Mouse (Mus musculus) G1E (cell line): Measurements from ENCODE around the gene Xlr4b. TPM values are rescaled to one million over a fixed set of nuclear protein-coding genes. Genes with fewer than 3 reads are reported as not detected.
A peak's percentile ranks its signal among the peaks of the same experiment; 100 is the strongest.
"Not testable (repeated sequence)": the region's sequence is repeated elsewhere in the genome, so short reads cannot be mapped to it uniquely, and the experiment has no call there.

Source experiments
- ATAC-seq: 2 replicates; pipeline ENCODE4 v1.8.0; 2016; ENCODE audit warnings: mild to moderate bottlenecking; ENCODE audit not compliant: insufficient number of reproducible peaks, poor library complexity, low FRiP score, severe bottlenecking; ENCODE audit errors: extremely low read depth
- DNase-seq: peaks from one replicate; pipeline ENCODE4 v3.0.0; 2012; ENCODE audit warnings: low spot score
- H3K27me3 ChIP-seq: 2 replicates; pipeline ENCODE4 v1.6.1; 2012; ENCODE audit warnings: mild to moderate bottlenecking, low read length, inconsistent platforms; ENCODE audit not compliant: insufficient read depth
- H3K36me3 ChIP-seq: replicated peaks from 2 replicates; pipeline ENCODE3; 2012; ENCODE audit warnings: mild to moderate bottlenecking, inconsistent platforms
- H3K4me1 ChIP-seq: 2 replicates; pipeline ENCODE4 v1.6.1; 2012; ENCODE audit warnings: low read depth, low read length, inconsistent platforms, mixed read lengths; ENCODE audit not compliant: insufficient read depth
- H3K4me3 ChIP-seq: 2 replicates; pipeline ENCODE4 v1.5.1; 2012; ENCODE audit warnings: low read depth, mild to moderate bottlenecking, inconsistent platforms, low read length, moderate library complexity, mixed read lengths
- H3K9me3 ChIP-seq: replicated peaks from 2 replicates; pipeline ENCODE4 v1.6.1; 2012; ENCODE audit warnings: inconsistent platforms
- CTCF ChIP-seq: IDR thresholded peaks from 2 replicates; pipeline ENCODE4 v1.5.1; 2012; ENCODE audit warnings: low read depth, low read length, inconsistent platforms, mixed read lengths
- GATA1 ChIP-seq: IDR thresholded peaks from 2 replicates; pipeline ENCODE4 v1.6.1; 2012; ENCODE audit warnings: borderline replicate concordance, low read length, inconsistent platforms, mixed read lengths
- GATA2 ChIP-seq: IDR thresholded peaks from 2 replicates; pipeline ENCODE4 v1.6.1; 2012; ENCODE audit warnings: low read depth, low read length, inconsistent platforms, borderline replicate concordance
- POLR2AphosphoS5 ChIP-seq: IDR thresholded peaks from 2 replicates; pipeline ENCODE4 v1.6.1; 2012; ENCODE audit warnings: low read depth, low read length, inconsistent platforms; ENCODE audit not compliant: insufficient replicate concordance
- TAL1 ChIP-seq: conservative IDR thresholded peaks from 2 replicates; pipeline ENCODE4 v1.6.1; 2012; ENCODE audit warnings: low read depth, low read length, inconsistent platforms, mixed read lengths
- polyA plus RNA-seq: library from polyadenylated mRNA; stranded (reverse); fragments of >175 nt; gene quantifications from 2 replicates; pipeline ENCODE4 v1.2.3, GENCODE M21; 2012
- total RNA-seq, 2 experiments: library from RNA; stranded (forward) in 1 of 2; stranded (reverse) in 1 of 2; fragments of 200-1000 nt in 1 of 2; fragments of >200 nt in 1 of 2; fragmentation: Nextera tagmentation in 1 of 2; gene quantifications; 2 replicates each; pipeline ENCODE4 v1.2.3; 2014 to 2017

Gene Xlr4b
- total and polyA plus RNA-seq, 3 experiments: 0.11 TPM; not detected in 2

- Histone ChIP-seq H3K9me3 (no peaks in the 10 kb centered on the region), H3K36me3 (no peaks in the 10 kb centered on the region)
- TF ChIP-seq GATA2 (no peak), GATA1 (no peak), POLR2AphosphoS5 (no peak), TAL1 (no peak), CTCF (no peak)
Observed at GRCm38 (mm10) chrX:73229288-73229687, 15.2 kb downstream of the Xlr4b start.

GRCm38 (mm10) chrX:73242821-73243325 is 28.7 kb downstream of the Xlr4b start, which contains the start of gene Xlr4c:
Gene Xlr4c, minus strand, starts transcription at chrX:73243130.
- H3K4me1 ChIP-seq, DNase-seq, H3K27me3 ChIP-seq, H3K9me3 ChIP-seq, H3K4me3 ChIP-seq, H3K36me3 ChIP-seq, ATAC-seq: not testable (repeated sequence)

More at GRCm38 (mm10) chrX:73229288-73229687, 15.2 kb downstream of the Xlr4b start:
- no peaks in the 10 kb centered on the region for H3K27me3 ChIP-seq
- DNase-seq: no peak
- peak overlapping the region; percentile 82 for H3K4me3 ChIP-seq
- no peak for ATAC-seq
- peaks cover 4% of the 10 kb centered on the region; the same call in 1 of the 2 replicates for H3K4me1 ChIP-seq

- H3K4me3 ChIP-seq, H3K27me3 ChIP-seq, H3K4me1 ChIP-seq, ATAC-seq, H3K36me3 ChIP-seq, DNase-seq, H3K9me3 ChIP-seq: not testable (repeated sequence)
Observed at GRCm38 (mm10) chrX:73262428-73262827, 48.3 kb downstream of the Xlr4b start.

GRCm38 (mm10) chrX:73265270-73265669 is 51.1 kb downstream of the Xlr4b start, which contains the start of gene Xlr3c:
Gene Xlr3c, minus strand, starts transcription at chrX:73265390.
- not testable (repeated sequence) for H3K9me3 ChIP-seq, DNase-seq, H3K36me3 ChIP-seq, H3K27me3 ChIP-seq, H3K4me1 ChIP-seq, ATAC-seq, H3K4me3 ChIP-seq

Other genes starting within 250 kb of the Xlr4b start
Only the 20 nearest of the 21 such genes appear.
- gene Zfp185, start 227.0 kb upstream of the Xlr4b start, total RNA-seq (2014; fragmentation: Nextera tagmentation): not detected in 2 replicates
- gene Zfp185, start 227.0 kb upstream of the Xlr4b start, total RNA-seq (2017): 0.11 TPM in 1 of 2 replicates, not detected in the other
- not detected in 2 replicates for gene Zfp185, start 227.0 kb upstream of the Xlr4b start, polyA plus RNA-seq
- gene Pnma5, start 177.2 kb upstream of the Xlr4b start, total RNA-seq (2014; fragmentation: Nextera tagmentation): not detected in 2 replicates
- not detected in 2 replicates for gene Pnma5, start 177.2 kb upstream of the Xlr4b start, total RNA-seq (2017)
- gene Pnma5, start 177.2 kb upstream of the Xlr4b start, polyA plus RNA-seq: not detected in 2 replicates
- gene Pnma3, start 149.5 kb upstream of the Xlr4b start, total RNA-seq (2014; fragmentation: Nextera tagmentation): not detected in 2 replicates
- 0.05 TPM in 1 of 2 replicates, not detected in the other for gene Pnma3, start 149.5 kb upstream of the Xlr4b start, total RNA-seq (2017)
- gene Pnma3, start 149.5 kb upstream of the Xlr4b start, polyA plus RNA-seq: not detected in 2 replicates
- gene Xlr4a, start 131.9 kb upstream of the Xlr4b start, total RNA-seq (2014; fragmentation: Nextera tagmentation): not detected in 2 replicates
- gene Xlr4a, start 131.9 kb upstream of the Xlr4b start, total RNA-seq (2017): not detected in 2 replicates
- not detected in 2 replicates for gene Xlr4a, start 131.9 kb upstream of the Xlr4b start, polyA plus RNA-seq
- gene Xlr3a, start 117.2 kb upstream of the Xlr4b start, total RNA-seq (2014; fragmentation: Nextera tagmentation): not detected in 2 replicates
- gene Xlr3a, start 117.2 kb upstream of the Xlr4b start, total RNA-seq (2017): 0.16 and 0.29 TPM in 2 replicates
- gene Xlr3a, start 117.2 kb upstream of the Xlr4b start, polyA plus RNA-seq: not detected in 2 replicates
- gene Gm14685, start 97.3 kb upstream of the Xlr4b start, total RNA-seq (2014; fragmentation: Nextera tagmentation): not detected in 2 replicates
- gene Gm14685, start 97.3 kb upstream of the Xlr4b start, total RNA-seq (2017): 0.16 TPM in 1 of 2 replicates, not detected in the other
- not detected in 2 replicates for gene Gm14685, start 97.3 kb upstream of the Xlr4b start, polyA plus RNA-seq
- gene Xlr5b, start 65.5 kb upstream of the Xlr4b start, total RNA-seq (2014; fragmentation: Nextera tagmentation): not detected in 2 replicates
- not detected in 2 replicates for gene Xlr5b, start 65.5 kb upstream of the Xlr4b start, total RNA-seq (2017)
- not detected in 2 replicates for gene Xlr5b, start 65.5 kb upstream of the Xlr4b start, polyA plus RNA-seq
- gene DXBay18, start 64.9 kb upstream of the Xlr4b start, total RNA-seq (2014; fragmentation: Nextera tagmentation): not detected in 2 replicates
- gene DXBay18, start 64.9 kb upstream of the Xlr4b start, total RNA-seq (2017): not detected in 2 replicates
- gene DXBay18, start 64.9 kb upstream of the Xlr4b start, polyA plus RNA-seq: not detected in 2 replicates
- gene Spin2d, start 37.3 kb upstream of the Xlr4b start, total RNA-seq (2014; fragmentation: Nextera tagmentation): not detected in 2 replicates
- gene Spin2d, start 37.3 kb upstream of the Xlr4b start, total RNA-seq (2017): 0.11 TPM in 1 of 2 replicates, not detected in the other
- gene Spin2d, start 37.3 kb upstream of the Xlr4b start, polyA plus RNA-seq: not detected in 2 replicates
- gene Xlr3b, start 22.1 kb upstream of the Xlr4b start, total RNA-seq (2014; fragmentation: Nextera tagmentation): not detected in 2 replicates
- 0.11 TPM in 1 of 2 replicates, not detected in the other for gene Xlr3b, start 22.1 kb upstream of the Xlr4b start, total RNA-seq (2017)
- gene Xlr3b, start 22.1 kb upstream of the Xlr4b start, polyA plus RNA-seq: not detected in 2 replicates
- gene F8a, start 14.0 kb downstream of the Xlr4b start, total RNA-seq (2014; fragmentation: Nextera tagmentation): 2.0 and 2.3 TPM in 2 replicates
- gene F8a, start 14.0 kb downstream of the Xlr4b start, total RNA-seq (2017): 5.9 and 6.1 TPM in 2 replicates
- 14.7 and 18.2 TPM in 2 replicates for gene F8a, start 14.0 kb downstream of the Xlr4b start, polyA plus RNA-seq
- not detected in 2 replicates for gene Xlr4c, start 28.8 kb downstream of the Xlr4b start, total RNA-seq (2014; fragmentation: Nextera tagmentation)
- gene Xlr4c, start 28.8 kb downstream of the Xlr4b start, total RNA-seq (2017): 0.33 TPM in 1 of 2 replicates, not detected in the other
- gene Xlr4c, start 28.8 kb downstream of the Xlr4b start, polyA plus RNA-seq: not detected in 2 replicates
- gene Xlr3c, start 51.1 kb downstream of the Xlr4b start, total RNA-seq (2014; fragmentation: Nextera tagmentation): not detected in 2 replicates
- 0.16 TPM in 1 of 2 replicates, not detected in the other for gene Xlr3c, start 51.1 kb downstream of the Xlr4b start, total RNA-seq (2017)
- not detected in 2 replicates for gene Xlr3c, start 51.1 kb downstream of the Xlr4b start, polyA plus RNA-seq
- not detected in 2 replicates for gene Xlr5a, start 78.6 kb downstream of the Xlr4b start, total RNA-seq (2014; fragmentation: Nextera tagmentation)
- not detected in 2 replicates for gene Xlr5a, start 78.6 kb downstream of the Xlr4b start, total RNA-seq (2017)
- gene Xlr5a, start 78.6 kb downstream of the Xlr4b start, polyA plus RNA-seq: not detected in 2 replicates
- not detected in 2 replicates for gene Xlr5c, start 78.6 kb downstream of the Xlr4b start, total RNA-seq (2014; fragmentation: Nextera tagmentation)
- 0.27 TPM in 1 of 2 replicates, not detected in the other for gene Xlr5c, start 78.6 kb downstream of the Xlr4b start, total RNA-seq (2017)
- not detected in 2 replicates for gene Xlr5c, start 78.6 kb downstream of the Xlr4b start, polyA plus RNA-seq
- gene Gm45015, start 122.5 kb downstream of the Xlr4b start, total RNA-seq (2014; fragmentation: Nextera tagmentation): not detected in 2 replicates
- not detected in 2 replicates for gene Gm45015, start 122.5 kb downstream of the Xlr4b start, total RNA-seq (2017)
- gene Gm45015, start 122.5 kb downstream of the Xlr4b start, polyA plus RNA-seq: not detected in 2 replicates
- gene Zfp275, start 128.3 kb downstream of the Xlr4b start, total RNA-seq (2014; fragmentation: Nextera tagmentation): 13.0 and 21.1 TPM in 2 replicates
- 9.4 and 9.9 TPM in 2 replicates for gene Zfp275, start 128.3 kb downstream of the Xlr4b start, total RNA-seq (2017)
- 2.0 TPM in 2 replicates for gene Zfp275, start 128.3 kb downstream of the Xlr4b start, polyA plus RNA-seq
- not detected in 2 replicates for gene Gm18336, start 184.4 kb downstream of the Xlr4b start, total RNA-seq (2014; fragmentation: Nextera tagmentation)
- gene Gm18336, start 184.4 kb downstream of the Xlr4b start, total RNA-seq (2017): not detected in 2 replicates
- not detected in 2 replicates for gene Gm18336, start 184.4 kb downstream of the Xlr4b start, polyA plus RNA-seq
- not detected in 2 replicates for gene Zfp92, start 196.8 kb downstream of the Xlr4b start, total RNA-seq (2014; fragmentation: Nextera tagmentation)
- gene Zfp92, start 196.8 kb downstream of the Xlr4b start, total RNA-seq (2017): 0.06 TPM in 1 of 2 replicates, not detected in the other
- gene Zfp92, start 196.8 kb downstream of the Xlr4b start, polyA plus RNA-seq: not detected in 2 replicates
- gene Trex2, start 221.0 kb downstream of the Xlr4b start, total RNA-seq (2014; fragmentation: Nextera tagmentation): not detected in 2 replicates
- not detected in 2 replicates for gene Trex2, start 221.0 kb downstream of the Xlr4b start, total RNA-seq (2017)
- not detected in 2 replicates for gene Trex2, start 221.0 kb downstream of the Xlr4b start, polyA plus RNA-seq